ENCODE assay signal across 8 mouse cellular contexts in the genomic region with DNA sequence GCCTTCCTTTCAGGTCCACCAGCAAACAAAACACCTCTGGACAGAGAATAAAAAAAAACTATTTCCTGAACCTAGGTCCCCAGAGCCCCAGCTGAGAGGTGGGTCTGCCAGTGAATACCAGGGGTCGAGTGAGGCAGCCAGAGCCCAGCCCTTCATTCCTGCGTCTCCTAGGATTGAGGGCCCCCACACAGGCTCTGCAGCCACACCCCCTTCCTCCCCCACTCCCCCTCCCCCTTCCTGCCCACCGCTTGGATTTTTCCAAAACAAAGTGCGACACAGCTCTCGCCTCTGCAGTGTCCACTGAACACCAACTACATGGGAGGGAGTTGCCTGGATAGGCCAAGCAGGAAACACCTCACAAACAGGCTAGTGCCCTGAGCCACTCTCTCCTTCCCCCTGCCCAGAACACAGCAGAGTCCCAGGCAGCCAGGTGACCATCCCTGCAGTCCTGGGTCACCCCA.
A peak's percentile ranks its signal among the peaks of the same experiment; 100 is the strongest.
DNase-seq lines count a peak whose midpoint lies in the region; ATAC-seq lines count a peak whose summit lies in the region.

No protein-coding gene starts in this region.

- H3K9me3 ChIP-seq in midbrain, embryonic 13.5 days: no peaks in the 10 kb centered on the region
- no peaks in the 10 kb centered on the region for H3K9me3 ChIP-seq in midbrain, embryonic 14.5 days (ENCODE audit: control insufficient read depth, low read length)
- no peaks in the 10 kb centered on the region for H3K9me3 ChIP-seq in heart, embryonic 10.5 days

- 5% methylated on average over 5 of the region's 5 CpGs for WGBS in midbrain, embryonic 13.5 days
- WGBS in midbrain, embryonic 14.5 days: 3% methylated on average over 5 of the region's 5 CpGs
- WGBS in heart, embryonic 10.5 days: 3% methylated on average over 5 of the region's 5 CpGs
- 53% methylated on average over 5 of the region's 5 CpGs for WGBS in macrophage (ENCODE audit: missing documents)

- ATAC-seq in midbrain, embryonic 13.5 days: peak; percentile 31; the same call in 1 of the 2 replicates
- ATAC-seq in midbrain, embryonic 14.5 days (ENCODE audit: low FRiP score, low TSS enrichment): no peak
- no peak for ATAC-seq in CD4-positive, CD25-positive, alpha-beta regulatory T cell, adult 4 months

- H3K4me1 ChIP-seq in midbrain, embryonic 13.5 days (replicated peaks): peaks cover 9% of the 10 kb centered on the region
- H3K4me1 ChIP-seq in midbrain, embryonic 14.5 days (ENCODE audit: control insufficient read depth, insufficient read depth, low read length): no peaks in the 10 kb centered on the region
- peaks cover 90% of the 10 kb centered on the region for H3K4me1 ChIP-seq in heart, embryonic 10.5 days

- no peak overlapping the region for H3K4me3 ChIP-seq in midbrain, embryonic 13.5 days (replicated peaks)
- H3K4me3 ChIP-seq in midbrain, embryonic 14.5 days (replicated peaks; ENCODE audit: low read depth, low read length): no peak overlapping the region
- no peak overlapping the region; the same call in 1 of the 2 replicates for H3K4me3 ChIP-seq in heart, embryonic 10.5 days
- H3K4me3 ChIP-seq in macrophage (ENCODE audit: inconsistent target): peak overlapping the region; percentile 22

- no peak overlapping the region for H3K9ac ChIP-seq in midbrain, embryonic 13.5 days (replicated peaks)
- H3K9ac ChIP-seq in midbrain, embryonic 14.5 days (replicated peaks; ENCODE audit: low read length): no peak overlapping the region

- H3K79me2 ChIP-seq in macrophage (ENCODE audit: inconsistent target): peaks cover 29% of the 10 kb centered on the region

- H3K27me3 ChIP-seq in midbrain, embryonic 13.5 days: no peaks in the 10 kb centered on the region
- H3K27me3 ChIP-seq in midbrain, embryonic 14.5 days (ENCODE audit: control insufficient read depth, insufficient read depth, low read length): no peaks in the 10 kb centered on the region
- no peaks in the 10 kb centered on the region for H3K27me3 ChIP-seq in heart, embryonic 10.5 days (ENCODE audit: insufficient read depth, poor library complexity, severe bottlenecking)

- DNase-seq in midbrain, embryonic 14.5 days: no peak
- DNase-seq in heart, embryonic 10.5 days (ENCODE audit: low spot score): no peak
- peak; percentile 68 to 90 for DNase-seq in kidney, postnatal 25 days
- no peak for DNase-seq in Muller cell, postnatal 12 days (ENCODE audit: inconsistent ontology term)
- DNase-seq in B cell, adult 2 months: no peak

- no peak overlapping the region for H3K27ac ChIP-seq in midbrain, embryonic 13.5 days
- H3K27ac ChIP-seq in midbrain, embryonic 14.5 days (replicated peaks; ENCODE audit: low read depth, low read length): no peak overlapping the region
- peak overlapping the region; percentile 88 for H3K27ac ChIP-seq in heart, embryonic 10.5 days
- peak overlapping the region; percentile 99 for H3K27ac ChIP-seq in macrophage

- no peak overlapping the region for H3K4me2 ChIP-seq in midbrain, embryonic 13.5 days (replicated peaks)
- H3K4me2 ChIP-seq in midbrain, embryonic 14.5 days (ENCODE audit: low read length): no peak overlapping the region

- H3K36me3 ChIP-seq in midbrain, embryonic 13.5 days: no peaks in the 10 kb centered on the region
- no peaks in the 10 kb centered on the region for H3K36me3 ChIP-seq in midbrain, embryonic 14.5 days (ENCODE audit: control insufficient read depth, insufficient read depth, low read length)
- H3K36me3 ChIP-seq in heart, embryonic 10.5 days: peaks cover 26% of the 10 kb centered on the region
- H3K36me3 ChIP-seq in macrophage (ENCODE audit: inconsistent target): no peaks in the 10 kb centered on the region

Comparison
In these comparisons a context has a peak if more than half of its experiments do, and no peak if none do; other contexts are left out.
1. H3K27ac ChIP-seq: peak in heart, embryonic 10.5 days (single experiment) and macrophage (single experiment); none in midbrain, embryonic 13.5 days (single experiment) and midbrain, embryonic 14.5 days (single experiment).
2. DNase-seq: peak in kidney, postnatal 25 days (2 of 2); none in midbrain, embryonic 14.5 days (single experiment), heart, embryonic 10.5 days (single experiment), Muller cell, postnatal 12 days (single experiment) and B cell, adult 2 months (0 of 2).